Mouse (Mus musculus): ENCODE measurements around the gene Rbm11.

DNA sequence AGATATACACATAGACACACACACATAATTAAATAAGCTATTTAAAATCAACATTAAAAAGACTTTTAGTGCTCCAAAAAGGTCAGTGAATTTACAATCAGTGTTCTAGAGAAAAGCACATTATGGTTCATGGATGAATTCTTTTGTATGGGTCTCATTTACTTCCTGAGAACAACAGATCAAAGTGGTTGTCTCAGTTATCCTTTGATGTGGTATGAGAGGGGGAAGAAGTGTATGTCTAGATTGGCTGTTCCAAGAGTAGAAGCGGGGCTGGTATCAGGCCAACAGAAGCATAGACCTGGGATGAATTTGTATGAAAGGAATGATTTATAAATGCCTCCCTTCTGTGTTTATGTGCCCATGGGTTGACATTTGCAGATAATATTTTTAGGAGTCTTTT, 13.8 kb downstream of the Rbm11 start:
- TF ChIP-seq ZNF384 (IDR thresholded peaks at IDR 0.05; ENCODE audit: low read depth, low read length) (no peak), CHD2 (IDR thresholded peaks at IDR 0.05; ENCODE audit: low read depth, low read length) (no peak)
